Mouse (Mus musculus) megakaryocyte, embryonic 14.5 days (primary cell): ENCODE measurements around the gene Zfp748. TPM values are rescaled to one million over a fixed set of nuclear protein-coding genes. Genes with fewer than 3 reads are reported as not detected.

ENCODE experiments used
- H3K27me3 ChIP-seq: replicated peaks from 2 replicates; pipeline ENCODE3; 2012; ENCODE audit warnings: inconsistent platforms
- H3K36me3 ChIP-seq: replicated peaks from 2 replicates; pipeline ENCODE3; 2012; ENCODE audit warnings: low read length, inconsistent platforms, mixed read lengths
- H3K4me1 ChIP-seq: 2 replicates; pipeline ENCODE4 v1.6.1; 2012; ENCODE audit warnings: inconsistent platforms
- H3K4me3 ChIP-seq: replicated peaks from 2 replicates; pipeline ENCODE3; 2012; ENCODE audit warnings: moderate library complexity, mild to moderate bottlenecking, inconsistent platforms
- H3K9me3 ChIP-seq: 2 replicates; pipeline ENCODE4 v1.6.1; 2012; ENCODE audit warnings: inconsistent platforms
- FLI1 ChIP-seq: IDR thresholded peaks from 2 replicates; pipeline ENCODE4 v1.6.1; 2012; ENCODE audit warnings: low read length, inconsistent platforms, mixed read lengths
- GATA1 ChIP-seq: IDR thresholded peaks from 3 replicates; pipeline ENCODE4 v1.6.1; 2012; ENCODE audit warnings: mixed read lengths, low read length, inconsistent platforms, borderline replicate concordance
- polyA plus RNA-seq: library from polyadenylated mRNA; stranded (reverse); fragments of >175 nt; gene quantifications from 2 replicates; pipeline ENCODE4 v1.2.3, GENCODE M21; 2012; ENCODE audit warnings: low replicate concordance; ENCODE audit not compliant: insufficient read depth

Zfp748 gene
- polyA plus RNA-seq, 1 experiment: 0.09 TPM

GRCm38 (mm10) chr13:67495631-67496030, 58.0 kb downstream of the Zfp748 start:
- Histone ChIP-seq H3K4me3 (no peak overlapping the region), H3K36me3 (peaks cover 62% of the 10 kb centered on the region), H3K9me3 (peaks cover 30% of the 10 kb centered on the region), H3K27me3 (no peaks in the 10 kb centered on the region), H3K4me1 (peaks cover 16% of the 10 kb centered on the region)
- TF ChIP-seq FLI1 (no peak), GATA1 (no peak)

Other genes with a start within 250 kb of the Zfp748 start
- gene Zfp457, start 247.3 kb downstream of the Zfp748 start, polyA plus RNA-seq: not detected in 2 replicates
- gene Zfp595, start 221.3 kb downstream of the Zfp748 start, polyA plus RNA-seq: 0.20 TPM in 1 of 2 replicates, not detected in the other
- gene Gm28044, start 193.3 kb downstream of the Zfp748 start, polyA plus RNA-seq: not detected in 2 replicates
- 0.11 TPM in 1 of 2 replicates, not detected in the other for gene Zfp953, start 193.2 kb downstream of the Zfp748 start, polyA plus RNA-seq
- gene Gm28041, start 178.1 kb downstream of the Zfp748 start, polyA plus RNA-seq: not detected in 2 replicates
- not detected in 2 replicates for gene Zfp456, start 178.0 kb downstream of the Zfp748 start, polyA plus RNA-seq
- gene Zfp429, start 154.0 kb downstream of the Zfp748 start, polyA plus RNA-seq: 0.08 TPM in 1 of 2 replicates, not detected in the other
- 0.07 TPM in 1 of 2 replicates, not detected in the other for gene Zfp459, start 132.4 kb downstream of the Zfp748 start, polyA plus RNA-seq
- gene Zfp874a, start 102.2 kb downstream of the Zfp748 start, polyA plus RNA-seq: 0.13 TPM in 1 of 2 replicates, not detected in the other
- not detected in 2 replicates for gene Zfp874b, start 69.6 kb downstream of the Zfp748 start, polyA plus RNA-seq
- gene Zfp58, start 53.3 kb downstream of the Zfp748 start, polyA plus RNA-seq: not detected in 2 replicates
- not detected in 2 replicates for gene Gm26965, start 27.7 kb downstream of the Zfp748 start, polyA plus RNA-seq
- 0.17 TPM in 1 of 2 replicates, not detected in the other for gene Zfp87, start 27.7 kb downstream of the Zfp748 start, polyA plus RNA-seq
- gene Zfp729b, start 55.9 kb upstream of the Zfp748 start, polyA plus RNA-seq: 0.18 TPM in 1 of 2 replicates, not detected in the other
- not detected in 2 replicates for gene Gm49345, start 83.9 kb upstream of the Zfp748 start, polyA plus RNA-seq
- 0.26 TPM in 1 of 2 replicates, not detected in the other for gene Zfp729a, start 84.0 kb upstream of the Zfp748 start, polyA plus RNA-seq
- gene Zfp738, start 133.2 kb upstream of the Zfp748 start, polyA plus RNA-seq: 0.26 and 3.6 TPM in 2 replicates
- gene Zfp65, start 175.3 kb upstream of the Zfp748 start, polyA plus RNA-seq: not detected in 2 replicates
- 0.12 TPM in 1 of 2 replicates, not detected in the other for gene Zfp85, start 201.4 kb upstream of the Zfp748 start, polyA plus RNA-seq
- gene Zfp493, start 225.9 kb upstream of the Zfp748 start, polyA plus RNA-seq: 0.17 TPM in 1 of 2 replicates, not detected in the other